Mouse (Mus musculus): ENCODE data around the gene Ak3.
"Not testable (repeated sequence)": the region's sequence is repeated elsewhere in the genome, so short reads cannot be mapped to it uniquely, and the experiment has no call there.

The Ak3 gene

GRCm38 (mm10) chr19:29042647-29043046 is 5.1 kb downstream of the Ak3 start:
- no peak for DNase-seq (ENCODE audit: low spot score)

- DNase-seq (ENCODE audit: low spot score), result no peak
Observed at GRCm38 (mm10) chr19:29042143-29042542, 5.6 kb downstream of the Ak3 start.

- DNase-seq (ENCODE audit: low spot score), result no peak
Observed at GRCm38 (mm10) chr19:29040206-29040605, 7.6 kb downstream of the Ak3 start.

GRCm38 (mm10) chr19:29039334-29039733 is 8.4 kb downstream of the Ak3 start:
- no peak for DNase-seq (ENCODE audit: low spot score)

- no peak for DNase-seq (ENCODE audit: low spot score)
Observed at GRCm38 (mm10) chr19:29037541-29037940, 10.2 kb downstream of the Ak3 start.

GRCm38 (mm10) chr19:29037026-29037425 is 10.7 kb downstream of the Ak3 start:
- no peak for DNase-seq (ENCODE audit: low spot score)

GRCm38 (mm10) chr19:29032662-29033061 is 15.1 kb downstream of the Ak3 start:
- no peak for DNase-seq (ENCODE audit: low spot score)

GRCm38 (mm10) chr19:29031788-29032187 is 16.0 kb downstream of the Ak3 start:
- DNase-seq (ENCODE audit: low spot score), result no peak

- DNase-seq (ENCODE audit: low spot score), result no peak
Observed at GRCm38 (mm10) chr19:29024391-29024947, 23.3 kb downstream of the Ak3 start.

- no peak for DNase-seq (ENCODE audit: low spot score)
Observed at GRCm38 (mm10) chr19:29021754-29022345, 25.9 kb downstream of the Ak3 start.

GRCm38 (mm10) chr19:29019647-29020046 is 28.1 kb downstream of the Ak3 start:
- no peak for DNase-seq (ENCODE audit: low spot score)

GRCm38 (mm10) chr19:29016786-29017185 is 31.0 kb downstream of the Ak3 start:
- no peak for DNase-seq (ENCODE audit: low spot score)

GRCm38 (mm10) chr19:29016204-29016765 is 31.5 kb downstream of the Ak3 start:
- DNase-seq (ENCODE audit: low spot score), result no peak

GRCm38 (mm10) chr19:29015410-29016203 is 32.2 kb downstream of the Ak3 start:
- DNase-seq (ENCODE audit: low spot score), result no peak

GRCm38 (mm10) chr19:29014466-29015055 is 33.2 kb downstream of the Ak3 start:
- DNase-seq (ENCODE audit: low spot score), result no peak

- no peak for DNase-seq (ENCODE audit: low spot score)
Observed at GRCm38 (mm10) chr19:29011355-29011990, 36.3 kb downstream of the Ak3 start.

GRCm38 (mm10) chr19:29009046-29009445 is 38.7 kb downstream of the Ak3 start:
- no peak for DNase-seq (ENCODE audit: low spot score)

- no peak for DNase-seq (ENCODE audit: low spot score)
Observed at GRCm38 (mm10) chr19:29008069-29008706, 39.6 kb downstream of the Ak3 start.

- DNase-seq (ENCODE audit: low spot score), result not testable (repeated sequence)
Observed at GRCm38 (mm10) chr19:29000321-29000720, 47.4 kb downstream of the Ak3 start.

- DNase-seq (ENCODE audit: low spot score), result no peak
Observed at GRCm38 (mm10) chr19:28997976-28998630, 49.7 kb downstream of the Ak3 start.

GRCm38 (mm10) chr19:28995366-28995765 is 52.4 kb downstream of the Ak3 start:
- DNase-seq (ENCODE audit: low spot score), result no peak

Measured in urinary bladder, postnatal 25 days (tissue).